ENCODE assay signal across 8 mouse cellular contexts in genomic region chr5:142961398-142961880, GRCm38 (mm10). TPM values are rescaled to one million over a fixed set of nuclear protein-coding genes. Genes with fewer than 3 reads are reported as not detected.
A peak's percentile ranks its signal among the peaks of the same experiment; 100 is the strongest.
DNase-seq lines count a peak whose midpoint lies in the region; ATAC-seq lines count a peak whose summit lies in the region.

No protein-coding gene starts in this region.

- peak; percentile 27 for ATAC-seq in hindbrain, embryonic 15.5 days (ENCODE audit: low FRiP score, low read depth)
- ATAC-seq in lung, embryonic 15.5 days (ENCODE audit: borderline replicate concordance, extremely low read depth, low FRiP score, low TSS enrichment): peak; percentile 58

- peak overlapping the region; percentile 99 for H3K27ac ChIP-seq in embryonic facial prominence, embryonic 10.5 days (replicated peaks)
- peak overlapping the region; percentile 92 for H3K27ac ChIP-seq in hindbrain, embryonic 15.5 days (replicated peaks)
- H3K27ac ChIP-seq in lung, embryonic 15.5 days: peak overlapping the region; percentile 95

- peaks cover 51% of the 10 kb centered on the region for H3K4me1 ChIP-seq in embryonic facial prominence, embryonic 10.5 days
- H3K4me1 ChIP-seq in hindbrain, embryonic 15.5 days (replicated peaks): peaks cover 42% of the 10 kb centered on the region
- peaks cover 45% of the 10 kb centered on the region for H3K4me1 ChIP-seq in lung, embryonic 15.5 days

- 0% methylated on average over 15 of the region's 15 CpGs for WGBS in embryonic facial prominence, embryonic 10.5 days
- WGBS in hindbrain, embryonic 15.5 days: under 1% methylated on average over 15 of the region's 15 CpGs
- WGBS in lung, embryonic 15.5 days: 2% methylated on average over 15 of the region's 15 CpGs

- H3K9ac ChIP-seq in hindbrain, embryonic 15.5 days: peak overlapping the region; percentile 87
- peak overlapping the region; percentile 87 for H3K9ac ChIP-seq in lung, embryonic 15.5 days

- peak overlapping the region; percentile 95 for H3K4me2 ChIP-seq in hindbrain, embryonic 15.5 days
- H3K4me2 ChIP-seq in lung, embryonic 15.5 days: peak overlapping the region; percentile 79

- peaks cover 45% of the 10 kb centered on the region for H3K36me3 ChIP-seq in embryonic facial prominence, embryonic 10.5 days (replicated peaks)
- 0 out of 2 replicates have a peak, but pooled peaks cover 2% of the 10 kb centered on the region for H3K36me3 ChIP-seq in hindbrain, embryonic 15.5 days
- 0 out of 2 replicates have a peak, but pooled peaks cover 3% of the 10 kb centered on the region for H3K36me3 ChIP-seq in lung, embryonic 15.5 days

- intact Hi-C loops in heart, postnatal 25 days (cut with DNase I): loop anchor here (5.0 kb wide), 1 partner anchor 36 kb away; no protein-coding TSS in a partner anchor

- no peaks in the 10 kb centered on the region for H3K9me3 ChIP-seq in embryonic facial prominence, embryonic 10.5 days
- H3K9me3 ChIP-seq in hindbrain, embryonic 15.5 days: no peaks in the 10 kb centered on the region
- H3K9me3 ChIP-seq in lung, embryonic 15.5 days: no peaks in the 10 kb centered on the region

- peaks cover 17% of the 10 kb centered on the region for H3K27me3 ChIP-seq in embryonic facial prominence, embryonic 10.5 days (replicated peaks; ENCODE audit: low read depth, poor library complexity, severe bottlenecking)
- no peaks in the 10 kb centered on the region for H3K27me3 ChIP-seq in hindbrain, embryonic 15.5 days
- H3K27me3 ChIP-seq in lung, embryonic 15.5 days: no peaks in the 10 kb centered on the region; the same call in 1 of the 2 replicates

- peak; percentile 74 to 85 for DNase-seq in heart, adult 9 months (ENCODE audit: low spot score in 2 of 2)
- DNase-seq in heart, postnatal 25 days (ENCODE audit: low spot score): no peak
- no peak for DNase-seq in embryonic facial prominence, embryonic 10.5 days (ENCODE audit: low spot score)
- DNase-seq in T-cell, adult 2 months (ENCODE audit: low spot score): no peak
- no peak for DNase-seq in embryo, embryonic 10 days (ENCODE audit: low spot score)
- DNase-seq in adrenal gland, postnatal 36 days: no peak

- H3K4me3 ChIP-seq in embryonic facial prominence, embryonic 10.5 days: peak overlapping the region; percentile 78
- peak overlapping the region; percentile 68 for H3K4me3 ChIP-seq in hindbrain, embryonic 15.5 days
- H3K4me3 ChIP-seq in lung, embryonic 15.5 days: peak overlapping the region; percentile 76

RNA-seq across cellular contexts. Expression of gene Fscn1, which starts 1.3 kb away (rescaled TPM):
- total RNA-seq in heart, postnatal 25 days (2021): 10 to 100 TPM; 36.6 to 42.8 TPM
- polyA plus RNA-seq in embryonic facial prominence, embryonic 10.5 days (2016; fragmentation: Nextera tagmentation; extraction: Ambion mirVana): 759 and 790 TPM in 2 replicates
- 488 and 506 TPM in 2 replicates for polyA plus RNA-seq in hindbrain, embryonic 15.5 days (2015; fragmentation: Nextera tagmentation; extraction: Ambion mirVana)
- 240 and 246 TPM in 2 replicates for polyA plus RNA-seq in lung, embryonic 15.5 days (2015; fragmentation: Nextera tagmentation; extraction: Ambion mirVana)
- 10 to 100 TPM; 33.6 to 42.0 TPM for total RNA-seq in adrenal gland, postnatal 36 days (2021)

RNA-seq across cellular contexts. Expression of gene Actb, which starts 54.9 kb away (rescaled TPM):
- total RNA-seq in heart, postnatal 25 days (2021): 100 to 1,000 TPM; 898 to 947 TPM
- polyA plus RNA-seq in embryonic facial prominence, embryonic 10.5 days (2016; fragmentation: Nextera tagmentation; extraction: Ambion mirVana): 15,960 and 16,856 TPM in 2 replicates
- 13,458 and 13,965 TPM in 2 replicates for polyA plus RNA-seq in hindbrain, embryonic 15.5 days (2015; fragmentation: Nextera tagmentation; extraction: Ambion mirVana)
- polyA plus RNA-seq in lung, embryonic 15.5 days (2015; fragmentation: Nextera tagmentation; extraction: Ambion mirVana): 15,606 and 16,851 TPM in 2 replicates
- total RNA-seq in adrenal gland, postnatal 36 days (2021): 1,000 to 10,000 TPM; 3,336 to 3,351 TPM

Comparison
In these comparisons a context has a peak if more than half of its experiments do, and no peak if none do; other contexts are left out.
1. DNase-seq: peak in heart, adult 9 months (2 of 2); none in heart, postnatal 25 days (single experiment), embryonic facial prominence, embryonic 10.5 days (single experiment), T-cell, adult 2 months (single experiment), embryo, embryonic 10 days (single experiment) and adrenal gland, postnatal 36 days (0 of 2).
2. Peak in every context shown above with its lines, with median percentiles within 50 percentile points of each other: H3K27ac ChIP-seq and H3K4me3 ChIP-seq.